Mouse (Mus musculus): ENCODE results near the gene Mylk4. TPM values are rescaled to one million over a fixed set of nuclear protein-coding genes. Genes with fewer than 3 reads are reported as not detected.

Gene Mylk4
- polyA plus RNA-seq, 1 experiment from 2014 or later = not detected

GRCm38 (mm10) chr13:32660294-32660693 lies 123.5 kb downstream of the Mylk4 start:
- no peaks in the 10 kb centered on the region for H3K4me1 ChIP-seq
- no peaks in the 10 kb centered on the region for H3K36me3 ChIP-seq
- no peak overlapping the region for H3K9ac ChIP-seq (replicated peaks)
- H3K27ac ChIP-seq (replicated peaks) = no peak overlapping the region
- H3K4me3 ChIP-seq = no peak overlapping the region
- WGBS = 75% methylated on average over 4 of the region's 4 CpGs
- ATAC-seq (ENCODE audit: low FRiP score, low read depth) = no peak
- H3K9me3 ChIP-seq = no peaks in the 10 kb centered on the region
- no peaks in the 10 kb centered on the region for H3K27me3 ChIP-seq
- H3K4me2 ChIP-seq (replicated peaks) = no peak overlapping the region

- H3K4me1 ChIP-seq = no peaks in the 10 kb centered on the region
- no peak overlapping the region for H3K4me3 ChIP-seq
- H3K27ac ChIP-seq (replicated peaks) = no peak overlapping the region
- WGBS = 89% methylated on average over 5 of the region's 5 CpGs
- no peak overlapping the region for H3K9ac ChIP-seq (replicated peaks)
- H3K36me3 ChIP-seq = no peaks in the 10 kb centered on the region
- no peak overlapping the region for H3K4me2 ChIP-seq (replicated peaks)
- ATAC-seq (ENCODE audit: low FRiP score, low read depth) = no peak
- H3K27me3 ChIP-seq = no peaks in the 10 kb centered on the region
- H3K9me3 ChIP-seq = no peaks in the 10 kb centered on the region
Measured at GRCm38 (mm10) chr13:32659271-32659670, 124.5 kb downstream of the Mylk4 start.

- no peak overlapping the region for H3K4me2 ChIP-seq (replicated peaks)
- no peak overlapping the region for H3K9ac ChIP-seq (replicated peaks)
- no peak overlapping the region for H3K4me3 ChIP-seq
- WGBS = 92% methylated on average over 2 of the region's 2 CpGs
- ATAC-seq (ENCODE audit: low FRiP score, low read depth) = no peak
- H3K36me3 ChIP-seq = no peaks in the 10 kb centered on the region
- H3K4me1 ChIP-seq = no peaks in the 10 kb centered on the region
- H3K27ac ChIP-seq (replicated peaks) = no peak overlapping the region
- H3K27me3 ChIP-seq = no peaks in the 10 kb centered on the region
- no peaks in the 10 kb centered on the region for H3K9me3 ChIP-seq
Measured at GRCm38 (mm10) chr13:32657583-32657982, 126.2 kb downstream of the Mylk4 start.

Other genes with a start within 250 kb of the Mylk4 start
- 32.4 and 33.7 TPM in 2 replicates for gene Wrnip1, start 18.1 kb upstream of the Mylk4 start, polyA plus RNA-seq (2016; fragmentation: Nextera tagmentation; extraction: Ambion mirVana)
- not detected in 2 replicates for gene D930007J09Rik, start 18.9 kb upstream of the Mylk4 start, polyA plus RNA-seq (2016; fragmentation: Nextera tagmentation; extraction: Ambion mirVana)
- gene Serpinb1a, start 67.2 kb upstream of the Mylk4 start, polyA plus RNA-seq (2016; fragmentation: Nextera tagmentation; extraction: Ambion mirVana) = 1.6 and 2.2 TPM in 2 replicates
- not detected in 2 replicates for gene Serpinb1c, start 114.3 kb upstream of the Mylk4 start, polyA plus RNA-seq (2016; fragmentation: Nextera tagmentation; extraction: Ambion mirVana)
- gene Serpinb6b, start 181.3 kb upstream of the Mylk4 start, polyA plus RNA-seq (2016; fragmentation: Nextera tagmentation; extraction: Ambion mirVana) = 0.41 and 0.66 TPM in 2 replicates
- gene Serpinb9, start 219.3 kb upstream of the Mylk4 start, polyA plus RNA-seq (2016; fragmentation: Nextera tagmentation; extraction: Ambion mirVana) = 1.1 and 1.2 TPM in 2 replicates
- 0.11 TPM in 1 of 2 replicates, not detected in the other for gene Serpinb9b, start 243.5 kb upstream of the Mylk4 start, polyA plus RNA-seq (2016; fragmentation: Nextera tagmentation; extraction: Ambion mirVana)